Mouse (Mus musculus): Measurements from ENCODE around the gene Retnla. TPM values are rescaled to one million over a fixed set of nuclear protein-coding genes. Genes with fewer than 3 reads are reported as not detected.

Gene Retnla
- polyA plus RNA-seq (2015; fragmentation: Nextera tagmentation; extraction: Ambion mirVana) = 0.23 and 1.2 TPM in 2 replicates

DNA sequence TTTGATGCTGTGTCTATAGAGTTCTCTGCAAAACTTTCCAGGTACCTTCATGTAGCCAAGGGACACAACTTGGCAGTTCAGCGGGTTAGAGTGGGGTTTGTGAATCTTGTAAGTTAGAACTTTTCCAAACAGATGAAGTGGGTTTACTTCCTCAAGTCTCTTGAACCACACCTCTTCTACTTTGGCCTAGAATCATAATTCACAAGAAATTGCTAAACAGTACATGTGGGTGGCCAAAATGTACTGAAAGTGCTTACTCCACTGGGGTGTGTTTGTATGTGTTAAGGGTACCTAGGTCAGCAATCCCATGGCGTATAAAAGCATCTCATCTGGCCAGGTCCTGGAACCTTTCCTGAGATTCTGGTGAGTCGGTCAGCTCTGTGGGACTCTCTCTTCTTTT, at the start of gene Retnla:
TSS of gene Retnla (plus strand) at position 286 of the 400 bp plus-strand sequence.
- no peaks in the 10 kb centered on the region for H3K9me3 ChIP-seq (replicated peaks)
- no peak within 1 kb of the TSS for H3K9ac ChIP-seq
- H3K27ac ChIP-seq = no peak within 1 kb of the TSS
- H3K4me2 ChIP-seq = no peak within 1 kb of the TSS
- no peak for ATAC-seq (replicated peaks; ENCODE audit: insufficient number of reproducible peaks, insufficient read depth, low FRiP score, low read depth)
- H3K27me3 ChIP-seq = no peaks in the 10 kb centered on the region
- H3K36me3 ChIP-seq = no peaks in the 10 kb centered on the region
- WGBS = 74% methylated on average over 3 of the region's 3 CpGs
- H3K4me1 ChIP-seq (replicated peaks) = no peaks in the 10 kb centered on the region
- H3K4me3 ChIP-seq = no peak within 1 kb of the TSS

DNA sequence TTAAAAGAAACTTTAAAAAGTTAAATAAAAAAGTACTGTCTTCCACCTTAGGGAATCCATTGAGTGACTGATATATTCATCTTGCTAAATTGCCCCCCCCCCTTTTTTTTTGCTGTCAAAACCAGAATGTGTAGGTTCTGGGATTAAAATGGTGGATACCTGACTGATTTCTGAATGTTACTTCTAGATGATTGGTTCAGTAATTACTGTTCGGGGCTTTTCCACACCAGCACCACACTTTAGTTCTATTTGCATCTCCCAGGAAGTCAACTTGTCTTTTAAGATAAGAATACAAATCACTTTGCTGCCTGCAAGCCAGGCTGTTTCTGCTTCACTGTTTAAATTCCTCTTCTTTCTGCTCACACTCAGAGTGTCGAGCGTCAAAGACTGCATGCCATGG, 44.1 kb upstream of the Retnla start:
- Histone ChIP-seq H3K4me2 (no peak overlapping the region), H3K4me3 (no peak overlapping the region), H3K4me1 (replicated peaks) (no peaks in the 10 kb centered on the region), H3K36me3 (no peaks in the 10 kb centered on the region), H3K27me3 (no peaks in the 10 kb centered on the region), H3K9me3 (replicated peaks) (no peaks in the 10 kb centered on the region), H3K9ac (no peak overlapping the region), H3K27ac (no peak overlapping the region)
- WGBS = 28% methylated on average over 3 of the region's 3 CpGs
- ATAC-seq (replicated peaks; ENCODE audit: insufficient number of reproducible peaks, insufficient read depth, low FRiP score, low read depth) = no peak

DNA sequence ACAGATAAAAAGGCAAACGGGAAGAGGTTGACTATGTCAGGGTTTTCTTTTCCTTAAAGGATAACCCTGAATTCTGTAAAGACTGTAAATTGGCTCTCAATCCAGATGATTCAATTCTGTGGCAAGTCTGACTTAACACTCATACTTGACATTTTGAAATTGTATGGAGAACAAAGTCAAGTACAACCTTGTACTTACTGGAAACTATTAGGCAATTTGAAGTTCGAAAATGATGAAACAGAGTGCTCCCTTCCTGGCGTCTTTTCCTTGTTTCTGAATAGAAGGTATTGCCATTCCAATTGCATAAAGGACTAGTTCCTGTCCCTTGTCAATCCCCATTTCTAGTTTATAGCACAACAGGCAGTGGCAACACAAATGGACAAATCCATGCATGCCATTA, 42.9 kb upstream of the Retnla start:
- WGBS = 83% methylated on average over 3 of the region's 3 CpGs
- Histone ChIP-seq H3K27ac (no peak overlapping the region), H3K4me3 (no peak overlapping the region), H3K4me2 (no peak overlapping the region), H3K36me3 (no peaks in the 10 kb centered on the region), H3K9me3 (replicated peaks) (no peaks in the 10 kb centered on the region), H3K27me3 (no peaks in the 10 kb centered on the region), H3K4me1 (replicated peaks) (no peaks in the 10 kb centered on the region), H3K9ac (no peak overlapping the region)
- no peak for ATAC-seq (replicated peaks; ENCODE audit: insufficient number of reproducible peaks, insufficient read depth, low FRiP score, low read depth)

DNA sequence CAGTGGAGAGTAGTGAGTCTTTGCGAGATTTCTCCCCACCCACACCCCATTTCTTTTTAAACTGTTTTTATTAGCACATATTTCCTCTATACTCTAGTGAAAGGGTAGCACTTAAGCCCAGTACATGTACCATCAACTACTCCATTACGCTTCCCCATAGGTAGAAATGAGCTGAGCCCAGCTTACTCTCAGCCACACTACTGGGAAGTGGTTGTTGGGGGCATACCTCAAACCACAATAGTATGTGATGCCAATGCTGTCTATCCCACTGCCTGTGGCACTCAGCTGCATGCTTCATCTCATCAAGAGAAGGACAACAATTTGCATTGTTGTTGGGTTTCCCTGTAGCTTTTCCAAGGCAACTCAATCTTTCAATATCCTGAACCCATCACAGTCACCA, 41.4 kb upstream of the Retnla start:
- no peak overlapping the region for H3K27ac ChIP-seq
- no peak for ATAC-seq (replicated peaks; ENCODE audit: insufficient number of reproducible peaks, insufficient read depth, low FRiP score, low read depth)

DNA sequence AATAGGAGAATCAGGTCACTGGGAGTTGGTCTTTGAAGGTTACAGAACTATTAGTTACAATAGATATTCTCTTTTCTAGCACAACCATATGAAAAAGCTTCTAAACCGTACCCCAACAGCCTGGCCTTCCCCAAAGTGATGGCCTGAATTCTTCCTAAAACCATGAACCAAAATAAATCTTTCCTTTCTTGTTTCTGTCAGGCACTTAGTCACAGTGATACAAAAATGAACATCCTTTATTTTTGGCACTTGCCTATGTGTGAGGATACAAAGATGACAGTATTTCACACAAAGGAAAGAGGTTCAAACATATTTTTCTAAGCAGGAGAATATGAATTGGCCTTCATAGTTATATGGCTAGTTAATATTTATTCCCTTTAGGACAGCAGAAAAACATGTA, 36.9 kb upstream of the Retnla start:
- H3K4me1 ChIP-seq (replicated peaks) = no peaks in the 10 kb centered on the region
- ATAC-seq (replicated peaks; ENCODE audit: insufficient number of reproducible peaks, insufficient read depth, low FRiP score, low read depth) = no peak
- WGBS = 75% methylated on average over 1 of the region's 1 CpGs
- H3K9ac ChIP-seq = no peak overlapping the region
- H3K36me3 ChIP-seq = no peaks in the 10 kb centered on the region
- no peaks in the 10 kb centered on the region for H3K9me3 ChIP-seq (replicated peaks)
- H3K4me3 ChIP-seq = no peak overlapping the region
- H3K27ac ChIP-seq = no peak overlapping the region
- H3K4me2 ChIP-seq = no peak overlapping the region
- no peaks in the 10 kb centered on the region for H3K27me3 ChIP-seq

More for the DNA sequence above, 41.4 kb upstream of the Retnla start:
- Histone ChIP-seq H3K4me2 (no peak overlapping the region), H3K9me3 (replicated peaks) (no peaks in the 10 kb centered on the region), H3K9ac (no peak overlapping the region), H3K4me1 (replicated peaks) (no peaks in the 10 kb centered on the region), H3K36me3 (no peaks in the 10 kb centered on the region), H3K27me3 (no peaks in the 10 kb centered on the region), H3K4me3 (no peak overlapping the region)
- 70% methylated on average over 2 of the region's 2 CpGs for WGBS

DNA sequence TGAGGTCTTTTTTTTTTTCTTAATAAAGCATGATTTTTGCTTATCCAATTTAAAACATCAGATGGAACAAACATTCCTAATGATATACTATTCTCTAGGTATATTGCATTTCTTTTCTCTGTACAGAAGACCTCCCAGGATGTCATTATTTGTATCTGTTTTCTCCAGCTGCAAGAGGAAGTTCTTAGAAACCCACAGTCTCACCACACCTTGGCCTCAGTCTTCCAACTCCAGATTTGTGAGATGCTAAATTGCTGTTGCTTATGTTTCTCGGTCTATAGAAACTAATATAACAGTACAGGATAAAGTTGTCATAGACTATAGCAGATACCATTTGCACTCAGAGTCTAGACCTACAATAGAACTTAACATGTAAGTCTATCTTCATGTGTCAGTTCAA, 35.8 kb upstream of the Retnla start:
- H3K27me3 ChIP-seq = no peaks in the 10 kb centered on the region
- H3K4me1 ChIP-seq (replicated peaks) = no peaks in the 10 kb centered on the region
- no peaks in the 10 kb centered on the region for H3K36me3 ChIP-seq
- no peak overlapping the region for H3K4me2 ChIP-seq
- no peaks in the 10 kb centered on the region for H3K9me3 ChIP-seq (replicated peaks)
- H3K4me3 ChIP-seq = no peak overlapping the region
- H3K9ac ChIP-seq = no peak overlapping the region
- WGBS = 61% methylated on average over 1 of the region's 1 CpGs
- no peak overlapping the region for H3K27ac ChIP-seq
- ATAC-seq (replicated peaks; ENCODE audit: insufficient number of reproducible peaks, insufficient read depth, low FRiP score, low read depth) = no peak

DNA sequence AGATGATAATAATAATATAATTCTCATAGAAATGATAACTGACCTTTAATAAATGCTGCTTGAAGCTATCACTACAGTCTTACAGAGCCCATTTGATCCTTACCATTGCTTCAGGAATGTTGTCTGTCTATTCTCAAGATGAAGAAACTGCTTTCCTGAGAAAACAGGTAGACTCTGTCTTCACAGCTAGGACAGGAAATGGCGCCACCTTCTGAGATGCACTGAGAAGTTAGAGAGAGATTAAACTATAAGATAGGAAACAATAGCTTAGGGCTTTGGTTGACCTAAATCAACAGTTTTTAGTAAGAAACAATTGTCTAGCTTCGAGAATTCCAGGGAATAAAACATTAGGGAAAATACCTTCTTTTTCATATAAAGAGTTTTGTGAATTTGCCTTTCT, 33.0 kb upstream of the Retnla start:
- no peak overlapping the region for H3K9ac ChIP-seq
- H3K9me3 ChIP-seq (replicated peaks) = no peaks in the 10 kb centered on the region
- H3K4me3 ChIP-seq = no peak overlapping the region
- no peaks in the 10 kb centered on the region for H3K27me3 ChIP-seq
- no peak overlapping the region for H3K4me2 ChIP-seq
- no peak for ATAC-seq (replicated peaks; ENCODE audit: insufficient number of reproducible peaks, insufficient read depth, low FRiP score, low read depth)
- WGBS = 49% methylated on average over 2 of the region's 2 CpGs
- H3K27ac ChIP-seq = no peak overlapping the region
- H3K36me3 ChIP-seq = no peaks in the 10 kb centered on the region
- no peaks in the 10 kb centered on the region for H3K4me1 ChIP-seq (replicated peaks)

DNA sequence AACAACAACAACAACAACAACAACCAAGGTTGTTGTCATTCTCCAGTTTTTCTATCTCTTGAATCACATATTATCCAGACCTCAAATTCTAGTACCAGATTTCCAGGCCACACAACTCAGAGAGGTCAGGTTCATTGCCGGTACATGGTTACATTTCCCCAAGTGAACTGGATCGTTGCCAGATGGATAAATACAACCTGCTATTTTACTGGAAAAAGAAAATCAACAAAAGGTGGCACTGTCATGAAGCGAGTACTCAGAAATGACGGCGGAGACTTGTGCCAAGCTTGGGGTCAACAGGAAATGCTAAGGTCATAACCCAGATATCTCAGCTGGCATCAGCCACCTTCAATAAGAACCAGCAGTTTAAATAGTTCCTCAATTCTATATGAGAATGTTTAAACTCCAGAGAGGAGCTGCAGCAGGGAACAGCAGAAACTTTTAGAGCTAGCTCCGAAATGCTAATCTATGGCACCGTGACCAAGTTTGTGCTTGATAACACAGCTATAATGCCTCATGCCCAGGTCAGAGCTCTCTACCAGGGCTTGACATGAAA, 30.4 kb upstream of the Retnla start:
- 57% methylated on average over 7 of the region's 7 CpGs for WGBS
- no peak overlapping the region for H3K4me3 ChIP-seq
- no peaks in the 10 kb centered on the region for H3K9me3 ChIP-seq (replicated peaks)
- H3K4me1 ChIP-seq (replicated peaks) = no peaks in the 10 kb centered on the region
- no peaks in the 10 kb centered on the region for H3K27me3 ChIP-seq
- H3K4me2 ChIP-seq = no peak overlapping the region
- no peak overlapping the region for H3K9ac ChIP-seq
- no peak for ATAC-seq (replicated peaks; ENCODE audit: insufficient number of reproducible peaks, insufficient read depth, low FRiP score, low read depth)
- no peak overlapping the region for H3K27ac ChIP-seq
- H3K36me3 ChIP-seq = no peaks in the 10 kb centered on the region

DNA sequence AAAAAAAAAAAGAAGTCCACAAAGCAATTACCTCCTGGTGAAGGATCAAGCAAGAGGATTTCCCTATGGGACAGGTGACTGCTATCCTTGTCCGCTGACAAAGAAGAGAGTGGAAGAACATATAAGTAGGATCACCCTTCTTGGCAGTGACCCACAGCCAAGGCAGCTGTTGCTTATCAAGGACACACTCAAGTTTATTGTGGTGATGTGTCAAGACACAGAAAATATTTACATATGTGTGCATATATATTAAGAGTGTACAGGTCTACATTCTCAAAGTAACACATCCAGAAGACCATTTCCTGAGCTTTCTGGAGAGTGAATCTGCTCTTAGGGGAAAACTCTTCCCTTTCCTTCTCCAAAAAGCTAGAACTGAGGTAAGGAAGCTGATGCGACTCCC, 25.7 kb upstream of the Retnla start, which contains the start of gene Retnlb:
TSS of gene Retnlb (plus strand) at position 162 of the 400 bp plus-strand sequence.
- no peaks in the 10 kb centered on the region for H3K4me1 ChIP-seq (replicated peaks)
- no peaks in the 10 kb centered on the region for H3K9me3 ChIP-seq (replicated peaks)
- H3K27me3 ChIP-seq = no peaks in the 10 kb centered on the region
- H3K36me3 ChIP-seq = no peaks in the 10 kb centered on the region
- H3K4me3 ChIP-seq = no peak within 1 kb of the TSS
- ATAC-seq (replicated peaks; ENCODE audit: insufficient number of reproducible peaks, insufficient read depth, low FRiP score, low read depth) = no peak
- no peak within 1 kb of the TSS for H3K4me2 ChIP-seq
- 88% methylated on average over 2 of the region's 2 CpGs for WGBS
- H3K27ac ChIP-seq = no peak within 1 kb of the TSS
- no peak within 1 kb of the TSS for H3K9ac ChIP-seq

DNA sequence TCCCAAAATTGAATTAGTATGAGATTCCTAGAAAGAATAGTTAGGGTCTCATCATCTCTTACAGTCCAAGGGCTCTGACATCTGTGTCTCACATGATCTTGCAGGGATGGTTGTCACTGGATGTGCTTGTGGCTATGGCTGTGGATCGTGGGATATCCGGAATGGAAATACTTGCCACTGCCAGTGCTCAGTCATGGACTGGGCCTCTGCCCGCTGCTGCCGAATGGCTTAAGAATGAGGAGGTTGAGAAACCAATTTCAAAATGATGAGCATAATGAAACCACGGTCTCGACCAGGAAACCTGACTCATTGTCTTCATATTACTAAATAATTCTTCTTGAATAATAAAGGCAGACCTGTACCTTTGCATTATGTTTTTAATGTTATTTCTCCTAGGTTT, 23.8 kb upstream of the Retnla start:
- Histone ChIP-seq H3K4me1 (replicated peaks) (no peaks in the 10 kb centered on the region), H3K36me3 (no peaks in the 10 kb centered on the region), H3K4me2 (no peak overlapping the region), H3K27me3 (no peaks in the 10 kb centered on the region), H3K27ac (no peak overlapping the region), H3K9ac (no peak overlapping the region), H3K4me3 (no peak overlapping the region), H3K9me3 (replicated peaks) (no peaks in the 10 kb centered on the region)
- WGBS = 86% methylated on average over 6 of the region's 6 CpGs
- no peak for ATAC-seq (replicated peaks; ENCODE audit: insufficient number of reproducible peaks, insufficient read depth, low FRiP score, low read depth)

DNA sequence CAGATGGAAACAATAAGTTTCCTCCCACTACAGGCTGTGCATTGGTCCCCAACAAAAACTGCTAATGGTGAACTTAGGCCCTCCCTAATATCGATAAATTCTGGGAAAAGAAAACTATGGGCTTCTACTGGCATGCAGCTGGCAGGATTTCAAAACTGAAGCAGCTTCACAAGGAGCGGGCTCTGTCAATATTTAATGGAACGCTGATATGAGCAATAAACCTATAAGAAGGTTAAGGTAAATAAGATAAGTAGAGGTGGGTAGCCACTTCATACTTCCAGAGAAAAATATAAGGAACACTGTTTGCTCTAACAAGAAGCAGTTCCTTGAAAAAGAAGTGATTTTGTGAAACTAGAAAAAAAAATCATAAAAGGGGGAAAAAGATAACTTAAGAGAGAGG, 15.9 kb upstream of the Retnla start:
- no peak for ATAC-seq (replicated peaks; ENCODE audit: insufficient number of reproducible peaks, insufficient read depth, low FRiP score, low read depth)
- Histone ChIP-seq H3K4me2 (no peak overlapping the region), H3K27ac (no peak overlapping the region), H3K36me3 (no peaks in the 10 kb centered on the region), H3K9me3 (replicated peaks) (no peaks in the 10 kb centered on the region), H3K27me3 (no peaks in the 10 kb centered on the region), H3K4me3 (no peak overlapping the region), H3K4me1 (replicated peaks) (no peaks in the 10 kb centered on the region), H3K9ac (no peak overlapping the region)
- 69% methylated on average over 3 of the region's 3 CpGs for WGBS

DNA sequence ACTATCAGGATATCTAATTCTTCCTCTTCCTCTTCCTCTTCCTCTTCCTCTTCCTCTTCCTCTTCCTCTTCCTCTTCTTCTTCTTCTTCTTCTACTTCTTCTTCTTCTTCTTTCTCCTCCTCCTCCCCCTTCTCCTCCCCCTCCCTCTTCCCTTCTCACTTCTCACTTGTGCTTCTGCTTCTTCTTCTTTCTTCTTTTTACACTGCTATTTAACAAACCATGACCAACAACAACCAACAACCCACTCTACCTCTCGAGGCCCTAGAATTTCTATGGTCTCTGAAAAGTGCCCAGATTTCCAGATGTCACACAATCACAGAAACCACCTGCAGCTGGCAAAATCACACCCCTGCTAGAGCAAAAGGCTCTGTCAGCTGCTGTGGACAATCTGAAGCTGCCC, 14.7 kb upstream of the Retnla start:
- Histone ChIP-seq H3K9ac (no peak overlapping the region), H3K36me3 (no peaks in the 10 kb centered on the region), H3K4me1 (replicated peaks) (no peaks in the 10 kb centered on the region), H3K4me3 (no peak overlapping the region), H3K27ac (no peak overlapping the region), H3K4me2 (no peak overlapping the region), H3K27me3 (no peaks in the 10 kb centered on the region), H3K9me3 (replicated peaks) (no peaks in the 10 kb centered on the region)
- no peak for ATAC-seq (replicated peaks; ENCODE audit: insufficient number of reproducible peaks, insufficient read depth, low FRiP score, low read depth)
- 37% methylated on average over 1 of the region's 1 CpGs for WGBS
